Mouse (Mus musculus) liver, embryonic 14.5 days (tissue): ENCODE measurements at regions not wholly inside any gene's neighbourhood (a gene's known extent, or its start where the extent isn't known, plus 50 kb on each side); places are given as distances from the start of the nearest gene placed in this dataset.

ENCODE experiments used
- CTCF ChIP-seq: IDR thresholded peaks from 2 replicates; pipeline ENCODE4 v1.5.1; 2016; ENCODE audit warnings: antibody characterized with exemption, low read depth, control low read depth
- EP300 ChIP-seq: IDR thresholded peaks from 2 replicates; pipeline ENCODE4 v1.6.1; 2016; ENCODE audit warnings: antibody characterized with exemption, low read depth

- no peak for TF ChIP-seq CTCF
- no peak for TF ChIP-seq EP300
Observed at GRCm38 (mm10) chr16:30137812-30138211, 73.6 kb downstream of the Hes1 start.
